Comparison of ENCODE assay signal across 15 mouse cellular contexts in genomic region chr8:66936236-66936635, GRCm38 (mm10).
"Had no signal": no experiment of that assay in that cellular context is flagged by ENCODE, and none has a peak within 500 bp of the region (broad histone marks: within the 10 kb centered on the region; RNA-seq: fewer than 3 reads in every experiment).

No protein-coding gene starts in this region.

- H3K9ac ChIP-seq: liver, embryonic 15.5 days; liver, postnatal 0 days; lung, embryonic 15.5 days; midbrain, embryonic 12.5 days; neural tube, embryonic 12.5 days had no signal

- DNase-seq: liver, postnatal 0 days; lung, adult 2 months; lung, postnatal 14 days; lung, postnatal 36 days; midbrain, embryonic 14.5 days; right cerebral cortex, postnatal 14 days; thymus, adult 18-20 months; thymus, postnatal 36 days had no signal

- H3K9me3 ChIP-seq: liver, embryonic 15.5 days; lung, embryonic 15.5 days; midbrain, embryonic 12.5 days; neural tube, embryonic 12.5 days had no signal

- H3K4me3 ChIP-seq: liver, embryonic 15.5 days; lung, embryonic 15.5 days; megakaryocyte, embryonic 14.5 days; midbrain, embryonic 12.5 days; neural tube, embryonic 12.5 days had no signal

- H3K27me3 ChIP-seq: liver, embryonic 15.5 days; lung, embryonic 15.5 days; megakaryocyte, embryonic 14.5 days; midbrain, embryonic 12.5 days; neural tube, embryonic 12.5 days had no signal

- H3K4me2 ChIP-seq: liver, embryonic 15.5 days; lung, embryonic 15.5 days; midbrain, embryonic 12.5 days; neural tube, embryonic 12.5 days had no signal

- ATAC-seq: liver, postnatal 0 days; lung, postnatal 0 days had no signal

- H3K36me3 ChIP-seq: liver, embryonic 15.5 days; lung, embryonic 15.5 days; midbrain, embryonic 12.5 days; neural tube, embryonic 12.5 days had no signal

- H3K27ac ChIP-seq: liver, embryonic 15.5 days; lung, embryonic 15.5 days; macrophage; midbrain, embryonic 12.5 days; neural tube, embryonic 12.5 days had no signal

- H3K4me1 ChIP-seq: liver, embryonic 15.5 days; lung, embryonic 15.5 days; midbrain, embryonic 12.5 days; neural tube, embryonic 12.5 days had no signal
